Mouse (Mus musculus): ENCODE measurements around the gene Ifit1. TPM values are rescaled to one million over a fixed set of nuclear protein-coding genes. Genes with fewer than 3 reads are reported as not detected.

Ifit1 gene
- polyA plus RNA-seq, 1 experiment from 2014 or later, result 0.48 TPM

- ATAC-seq, result no peak
- Histone ChIP-seq H3K9me3 (ENCODE audit: control insufficient read depth, low read length) (no peaks in the 10 kb centered on the region), H3K27ac (ENCODE audit: low read depth, low read length) (no peak overlapping the region), H3K4me3 (ENCODE audit: low read length) (no peak overlapping the region), H3K9ac (ENCODE audit: low read depth, low read length) (no peak overlapping the region), H3K4me2 (ENCODE audit: low read length) (no peak overlapping the region), H3K36me3 (ENCODE audit: control insufficient read depth, insufficient read depth, low read length) (no peaks in the 10 kb centered on the region), H3K27me3 (replicated peaks; ENCODE audit: control insufficient read depth, insufficient read depth, low read length) (no peaks in the 10 kb centered on the region), H3K4me1 (ENCODE audit: control insufficient read depth, insufficient read depth, low read depth, low read length) (no peaks in the 10 kb centered on the region)
- 50% methylated on average over 2 of the region's 2 CpGs for WGBS
Observed at GRCm38 (mm10) chr19:34699300-34699699, 58.6 kb downstream of the Ifit1 start.

Other genes with a start within 250 kb of the Ifit1 start
- gene Ch25h, start 165.7 kb upstream of the Ifit1 start, polyA plus RNA-seq (2015; fragmentation: Nextera tagmentation; extraction: Ambion mirVana), result 0.61 and 0.85 TPM in 2 replicates
- gene Lipa, start 113.4 kb upstream of the Ifit1 start, polyA plus RNA-seq (2015; fragmentation: Nextera tagmentation; extraction: Ambion mirVana), result 24.6 and 25.2 TPM in 2 replicates
- 7.0 and 7.2 TPM in 2 replicates for gene Ifit2, start 90.2 kb upstream of the Ifit1 start, polyA plus RNA-seq (2015; fragmentation: Nextera tagmentation; extraction: Ambion mirVana)
- gene Ifit3, start 57.3 kb upstream of the Ifit1 start, polyA plus RNA-seq (2015; fragmentation: Nextera tagmentation; extraction: Ambion mirVana), result 1.1 and 2.3 TPM in 2 replicates
- 1.4 TPM in 2 replicates for gene Ifit1bl1, start 38.9 kb upstream of the Ifit1 start, polyA plus RNA-seq (2015; fragmentation: Nextera tagmentation; extraction: Ambion mirVana)
- 0.14 and 0.25 TPM in 2 replicates for gene Ifit3b, start 32.9 kb upstream of the Ifit1 start, polyA plus RNA-seq (2015; fragmentation: Nextera tagmentation; extraction: Ambion mirVana)
- gene Ifit1bl2, start 128 bp upstream of the Ifit1 start, polyA plus RNA-seq (2015; fragmentation: Nextera tagmentation; extraction: Ambion mirVana), result 0.44 and 0.54 TPM in 2 replicates
- 2.7 and 4.0 TPM in 2 replicates for gene Slc16a12, start 106.4 kb downstream of the Ifit1 start, polyA plus RNA-seq (2015; fragmentation: Nextera tagmentation; extraction: Ambion mirVana)
- 8.5 and 9.3 TPM in 2 replicates for gene Pank1, start 238.6 kb downstream of the Ifit1 start, polyA plus RNA-seq (2015; fragmentation: Nextera tagmentation; extraction: Ambion mirVana)